Mouse (Mus musculus) testis, adult 2 months (tissue): Measurements from ENCODE around the gene Ubc.
"Not testable (repeated sequence)": the region's sequence is repeated elsewhere in the genome, so short reads cannot be mapped to it uniquely, and the experiment has no call there.

Experiments
- CTCF ChIP-seq: fragments of 200-500 bp; IDR thresholded peaks from 2 replicates; pipeline ENCODE4 v1.5.1; 2012; ENCODE audit warnings: low read depth, mild to moderate bottlenecking, inconsistent platforms, low read length, moderate library complexity; ENCODE audit not compliant: control insufficient read depth, insufficient read depth, insufficient replicate concordance
- POLR2A ChIP-seq: fragments of 200-500 bp; IDR thresholded peaks from 2 replicates; pipeline ENCODE4 v1.6.1; 2012; ENCODE audit warnings: low read depth, mild to moderate bottlenecking, inconsistent platforms, low read length, moderate library complexity; ENCODE audit not compliant: control insufficient read depth

- not testable (repeated sequence) for TF ChIP-seq CTCF, POLR2A
Observed at GRCm38 (mm10) chr5:125432324-125432723, 42.3 kb upstream of the Ubc start.
